Mouse (Mus musculus): ENCODE data around the gene Ndrg4. TPM values are rescaled to one million over a fixed set of nuclear protein-coding genes. Genes with fewer than 3 reads are reported as not detected.

The Ndrg4 gene
- polyA plus RNA-seq, 1 experiment from 2014 or later, result 9.7 TPM

GRCm38 (mm10) chr8:95694631-95695030, 17.9 kb downstream of the Ndrg4 start:
- H3K9me3 ChIP-seq (replicated peaks), result no peaks in the 10 kb centered on the region
- DNase-seq (ENCODE audit: low spot score), result no peak
- peaks cover 54% of the 10 kb centered on the region for H3K27me3 ChIP-seq (ENCODE audit: low read depth, poor library complexity, severe bottlenecking)
- WGBS, result 22% methylated on average over 6 of the region's 6 CpGs
- no peak overlapping the region for H3K27ac ChIP-seq
- no peaks in the 10 kb centered on the region for H3K36me3 ChIP-seq
- peaks cover 14% of the 10 kb centered on the region for H3K4me1 ChIP-seq
- no peak overlapping the region for H3K4me3 ChIP-seq

- Histone ChIP-seq H3K27ac (no peak overlapping the region), H3K9me3 (replicated peaks) (no peaks in the 10 kb centered on the region), H3K36me3 (no peaks in the 10 kb centered on the region), H3K4me1 (peaks cover 14% of the 10 kb centered on the region), H3K4me3 (no peak overlapping the region), H3K27me3 (ENCODE audit: low read depth, poor library complexity, severe bottlenecking) (peaks cover 59% of the 10 kb centered on the region)
- no peak for DNase-seq (ENCODE audit: low spot score)
- WGBS, result 73% methylated on average over 8 of the region's 8 CpGs
Observed at GRCm38 (mm10) chr8:95696661-95697060, 19.9 kb downstream of the Ndrg4 start.

- H3K9me3 ChIP-seq (replicated peaks), result no peaks in the 10 kb centered on the region
- 0 out of 2 replicates have a peak overlapping the region, but pooled peaks have one; percentile 9 for H3K4me3 ChIP-seq
- peak; percentile 95 for DNase-seq (ENCODE audit: low spot score)
- peaks cover 59% of the 10 kb centered on the region for H3K27me3 ChIP-seq (ENCODE audit: low read depth, poor library complexity, severe bottlenecking)
- H3K27ac ChIP-seq, result no peak overlapping the region
- no peaks in the 10 kb centered on the region for H3K36me3 ChIP-seq
- WGBS, result 2% methylated on average over 11 of the region's 11 CpGs
- H3K4me1 ChIP-seq, result peaks cover 16% of the 10 kb centered on the region
Observed at GRCm38 (mm10) chr8:95697128-95697527, 20.3 kb downstream of the Ndrg4 start.

- peaks cover 59% of the 10 kb centered on the region for H3K27me3 ChIP-seq (ENCODE audit: low read depth, poor library complexity, severe bottlenecking)
- no peak overlapping the region for H3K4me3 ChIP-seq
- H3K36me3 ChIP-seq, result no peaks in the 10 kb centered on the region
- H3K27ac ChIP-seq, result no peak overlapping the region
- H3K4me1 ChIP-seq, result peaks cover 24% of the 10 kb centered on the region
- 49% methylated on average over 6 of the region's 6 CpGs for WGBS
- no peak for DNase-seq (ENCODE audit: low spot score)
- no peaks in the 10 kb centered on the region for H3K9me3 ChIP-seq (replicated peaks)
Observed at GRCm38 (mm10) chr8:95698179-95698578, 21.4 kb downstream of the Ndrg4 start.

- no peak for DNase-seq (ENCODE audit: low spot score)
- peaks cover 42% of the 10 kb centered on the region for H3K27me3 ChIP-seq (ENCODE audit: low read depth, poor library complexity, severe bottlenecking)
- 81% methylated on average over 9 of the region's 9 CpGs for WGBS
- H3K4me1 ChIP-seq, result peaks cover 27% of the 10 kb centered on the region
- no peaks in the 10 kb centered on the region for H3K9me3 ChIP-seq (replicated peaks)
- H3K27ac ChIP-seq, result no peak overlapping the region
- no peaks in the 10 kb centered on the region for H3K36me3 ChIP-seq
- H3K4me3 ChIP-seq, result no peak overlapping the region
Observed at GRCm38 (mm10) chr8:95700282-95700681, 23.5 kb downstream of the Ndrg4 start.

- no peaks in the 10 kb centered on the region for H3K9me3 ChIP-seq (replicated peaks)
- no peak overlapping the region for H3K27ac ChIP-seq
- peaks cover 28% of the 10 kb centered on the region for H3K27me3 ChIP-seq (ENCODE audit: low read depth, poor library complexity, severe bottlenecking)
- H3K4me3 ChIP-seq, result peak overlapping the region; percentile 67
- 78% methylated on average over 4 of the region's 4 CpGs for WGBS
- H3K4me1 ChIP-seq, result peaks cover 27% of the 10 kb centered on the region
- no peak for DNase-seq (ENCODE audit: low spot score)
- no peaks in the 10 kb centered on the region for H3K36me3 ChIP-seq
Observed at GRCm38 (mm10) chr8:95701809-95702208, 25.0 kb downstream of the Ndrg4 start.

- no peaks in the 10 kb centered on the region for H3K9me3 ChIP-seq (replicated peaks)
- H3K27me3 ChIP-seq (ENCODE audit: low read depth, poor library complexity, severe bottlenecking), result peaks cover 20% of the 10 kb centered on the region
- peak overlapping the region; percentile 69 for H3K27ac ChIP-seq
- 5% methylated on average over 34 of the region's 34 CpGs for WGBS
- peaks cover 25% of the 10 kb centered on the region for H3K4me1 ChIP-seq
- H3K36me3 ChIP-seq, result no peaks in the 10 kb centered on the region
- peak; percentile 82 for DNase-seq (ENCODE audit: low spot score)
- peak overlapping the region; percentile 67 for H3K4me3 ChIP-seq
Observed at GRCm38 (mm10) chr8:95702480-95703446, 26.0 kb downstream of the Ndrg4 start.

GRCm38 (mm10) chr8:95703461-95704260, 26.9 kb downstream of the Ndrg4 start:
- DNase-seq (ENCODE audit: low spot score), result peak; percentile 82
- 4% methylated on average over 15 of the region's 15 CpGs for WGBS
- Histone ChIP-seq H3K27ac (peak overlapping the region; percentile 69), H3K4me3 (peak overlapping the region; percentile 67), H3K4me1 (peaks cover 22% of the 10 kb centered on the region), H3K36me3 (no peaks in the 10 kb centered on the region), H3K9me3 (replicated peaks) (no peaks in the 10 kb centered on the region), H3K27me3 (ENCODE audit: low read depth, poor library complexity, severe bottlenecking) (peaks cover 14% of the 10 kb centered on the region)

- peaks cover 7% of the 10 kb centered on the region for H3K27me3 ChIP-seq (ENCODE audit: low read depth, poor library complexity, severe bottlenecking)
- peaks cover 22% of the 10 kb centered on the region for H3K4me1 ChIP-seq
- WGBS, result 96% methylated on average over 3 of the region's 3 CpGs
- H3K9me3 ChIP-seq (replicated peaks), result no peaks in the 10 kb centered on the region
- DNase-seq (ENCODE audit: low spot score), result no peak
- no peak overlapping the region for H3K4me3 ChIP-seq
- no peak overlapping the region for H3K27ac ChIP-seq
- no peaks in the 10 kb centered on the region for H3K36me3 ChIP-seq
Observed at GRCm38 (mm10) chr8:95704538-95704937, 27.8 kb downstream of the Ndrg4 start.

GRCm38 (mm10) chr8:95709579-95709978, 32.8 kb downstream of the Ndrg4 start:
- 84% methylated on average over 7 of the region's 7 CpGs for WGBS
- Histone ChIP-seq H3K27me3 (ENCODE audit: low read depth, poor library complexity, severe bottlenecking) (no peaks in the 10 kb centered on the region), H3K36me3 (no peaks in the 10 kb centered on the region)

GRCm38 (mm10) chr8:95711029-95711428, 34.2 kb downstream of the Ndrg4 start:
- DNase-seq (ENCODE audit: low spot score), result no peak
- WGBS, result 70% methylated on average over 3 of the region's 3 CpGs
- H3K9me3 ChIP-seq (replicated peaks), result no peaks in the 10 kb centered on the region
- no peak overlapping the region for H3K27ac ChIP-seq
- H3K4me1 ChIP-seq, result peaks cover 17% of the 10 kb centered on the region
- H3K36me3 ChIP-seq, result 0 out of 2 replicates have a peak, but pooled peaks cover 3% of the 10 kb centered on the region
- H3K27me3 ChIP-seq (ENCODE audit: low read depth, poor library complexity, severe bottlenecking), result no peaks in the 10 kb centered on the region
- H3K4me3 ChIP-seq, result no peak overlapping the region

More at GRCm38 (mm10) chr8:95709579-95709978, 32.8 kb downstream of the Ndrg4 start:
- H3K4me3 ChIP-seq, result no peak overlapping the region
- no peak for DNase-seq (ENCODE audit: low spot score)
- H3K27ac ChIP-seq, result no peak overlapping the region
- H3K4me1 ChIP-seq, result peaks cover 6% of the 10 kb centered on the region
- no peaks in the 10 kb centered on the region for H3K9me3 ChIP-seq (replicated peaks)

- Histone ChIP-seq H3K9me3 (replicated peaks) (no peaks in the 10 kb centered on the region), H3K4me3 (no peak overlapping the region), H3K36me3 (peaks cover 9% of the 10 kb centered on the region; the same call in 1 of the 2 replicates), H3K27me3 (ENCODE audit: low read depth, poor library complexity, severe bottlenecking) (no peaks in the 10 kb centered on the region), H3K27ac (no peak overlapping the region), H3K4me1 (peaks cover 28% of the 10 kb centered on the region)
- 89% methylated on average over 9 of the region's 9 CpGs for WGBS
- no peak for DNase-seq (ENCODE audit: low spot score)
Observed at GRCm38 (mm10) chr8:95712395-95712794, 35.6 kb downstream of the Ndrg4 start.

Data from limb, embryonic 10.5 days (tissue).